Mouse (Mus musculus) liver, embryonic 14.5 days (tissue): ENCODE measurements at regions not wholly inside any gene's neighbourhood (a gene's known extent, or its start where the extent isn't known, plus 50 kb on each side); places are given as distances from the start of the nearest gene placed in this dataset.

Experiments
- ATAC-seq: fragments of 200-750 bp; cut with Nextera tagmentation; 2 replicates; pipeline ENCODE4 v1.8.0; 2017; ENCODE audit warnings: moderate number of reproducible peaks, mild to moderate bottlenecking, moderate library complexity; ENCODE audit not compliant: insufficient read depth
- DNase-seq, 3 experiments: peaks; one replicate each; pipeline ENCODE4 v3.0.0-alpha.2; 2012 to 2013; ENCODE audit warnings: low read depth in 3 of 3, low spot score in 3 of 3
- H3K27ac ChIP-seq: fragments of 300-500 bp; sonication (generic); 2 replicates; pipeline ENCODE4 v1.5.1; 2014; ENCODE audit warnings: moderate library complexity, mild to moderate bottlenecking, control low read depth, inconsistent platforms
- H3K27me3 ChIP-seq: fragments of 300-500 bp; sonication (generic); 2 replicates; pipeline ENCODE4 v1.6.1; 2014; ENCODE audit warnings: mild to moderate bottlenecking, low read length, moderate library complexity; ENCODE audit not compliant: control insufficient read depth, insufficient read depth
- H3K36me3 ChIP-seq: fragments of 300-500 bp; sonication (generic); replicated peaks from 2 replicates; pipeline ENCODE4 v1.6.1; 2014; ENCODE audit warnings: low read depth; ENCODE audit not compliant: control insufficient read depth, insufficient read depth
- H3K4me1 ChIP-seq, 2 experiments: fragments of 200-500 bp in 1 of 2; fragments of 300-500 bp in 1 of 2; sonication (generic) in 1 of 2; replicated peaks; 2 replicates each; pipeline ENCODE4 v1.6.1; 2012 to 2014; ENCODE audit warnings: antibody characterized with exemption in 1 of 2, inconsistent platforms in 1 of 2, low read length in 1 of 2; ENCODE audit not compliant: control insufficient read depth in 2 of 2, insufficient read depth in 2 of 2
- H3K4me2 ChIP-seq: fragments of 300-500 bp; sonication (generic); 2 replicates; pipeline ENCODE4 v1.6.1; 2014; ENCODE audit warnings: low read depth, mild to moderate bottlenecking, control low read depth, moderate library complexity
- H3K4me3 ChIP-seq, 2 experiments: fragments of 200-500 bp in 1 of 2; fragments of 300-500 bp in 1 of 2; sonication (generic) in 1 of 2; 2 replicates each; pipeline ENCODE4 v1.5.1; 2012 to 2014; ENCODE audit warnings: low read depth in 2 of 2, low read length in 2 of 2, mild to moderate bottlenecking in 2 of 2, control low read depth in 1 of 2, inconsistent platforms in 1 of 2, moderate library complexity in 1 of 2; ENCODE audit not compliant: insufficient read depth in 1 of 2
- H3K9ac ChIP-seq: fragments of 300-500 bp; sonication (generic); replicated peaks from 2 replicates; pipeline ENCODE4 v1.6.1; 2014; ENCODE audit warnings: mild to moderate bottlenecking, control low read depth, moderate library complexity
- H3K9me3 ChIP-seq: fragments of 300-500 bp; sonication (generic); 2 replicates; pipeline ENCODE4 v1.6.1; 2016; ENCODE audit warnings: low read length, mixed read lengths; ENCODE audit not compliant: control insufficient read depth
- CTCF ChIP-seq: IDR thresholded peaks from 2 replicates; pipeline ENCODE4 v1.5.1; 2016; ENCODE audit warnings: antibody characterized with exemption, low read depth, control low read depth
- EP300 ChIP-seq: IDR thresholded peaks from 2 replicates; pipeline ENCODE4 v1.6.1; 2016; ENCODE audit warnings: antibody characterized with exemption, low read depth
- WGBS: fragments of 180-500 bp; shearing (Covaris S2); extraction: QIAGEN DNeasy Blood & Tissue Kit; methylation state at CpG from one replicate; pipeline ENCODE4 v1.1.7; 2014; ENCODE audit not compliant: insufficient replicate concordance; 5-methylcytosine and 5-hydroxymethylcytosine counted together

DNA sequence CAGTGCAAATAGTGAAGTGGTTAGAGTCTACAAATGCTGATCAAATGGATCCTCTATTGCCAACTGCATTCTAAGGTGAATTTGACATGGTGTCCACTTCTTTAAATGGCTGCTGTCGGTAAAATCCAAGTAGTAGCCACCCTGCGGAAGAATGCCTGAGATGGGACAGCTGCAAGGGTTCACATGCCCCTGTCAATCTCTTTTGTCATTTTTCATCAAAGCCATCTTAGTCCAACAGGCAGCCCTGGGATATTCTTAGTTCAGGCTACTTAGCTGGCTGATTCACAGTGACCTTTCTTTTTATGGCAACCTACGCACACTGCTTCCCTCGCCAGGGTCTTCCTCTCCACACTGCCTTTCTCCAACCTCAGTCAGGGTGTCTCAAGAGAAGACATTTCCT is 296.3 kb upstream of the Mef2c start:
- TF ChIP-seq EP300 = no peak
- no peak for TF ChIP-seq CTCF
- Histone ChIP-seq H3K9me3 (no peaks in the 10 kb centered on the region), H3K36me3 (no peaks in the 10 kb centered on the region), H3K27ac (no peak overlapping the region), H3K27me3 (no peaks in the 10 kb centered on the region), H3K9ac (no peak overlapping the region), H3K4me3 (no peak overlapping the region), H3K4me2 (no peak overlapping the region), H3K4me1 (no peaks in the 10 kb centered on the region)
- DNase-seq (no peak), ATAC-seq (no peak)
- 71% methylated on average over 4 of the region's 4 CpGs for WGBS

DNA sequence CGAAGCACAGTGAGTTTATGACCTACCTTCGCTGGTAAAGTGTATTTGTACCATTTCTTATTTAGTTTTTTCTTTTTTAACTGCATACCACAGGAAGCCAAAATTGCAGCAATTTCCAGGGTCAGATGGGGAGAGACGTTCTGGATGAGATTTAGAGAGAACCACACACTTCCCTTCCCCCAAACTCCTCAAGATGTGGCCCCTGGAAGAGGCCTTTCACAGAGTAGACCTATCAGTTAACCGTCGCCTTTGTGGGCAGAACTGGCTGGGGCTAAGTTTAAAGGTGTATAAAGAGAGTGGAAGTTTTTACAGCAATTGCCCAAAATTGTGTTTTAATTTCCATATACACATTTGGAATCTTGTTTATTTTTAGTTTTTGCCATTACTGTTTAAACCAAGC is 295.7 kb upstream of the Mef2c start:
- Histone ChIP-seq H3K27ac (no peak overlapping the region), H3K4me1 (no peaks in the 10 kb centered on the region), H3K9ac (no peak overlapping the region), H3K4me2 (no peak overlapping the region), H3K36me3 (no peaks in the 10 kb centered on the region), H3K4me3 (no peak overlapping the region), H3K9me3 (no peaks in the 10 kb centered on the region), H3K27me3 (no peaks in the 10 kb centered on the region)
- no peak for DNase-seq
- 32% methylated on average over 5 of the region's 5 CpGs for WGBS
- TF ChIP-seq EP300 = no peak
- TF ChIP-seq CTCF = no peak
- ATAC-seq = no peak

DNA sequence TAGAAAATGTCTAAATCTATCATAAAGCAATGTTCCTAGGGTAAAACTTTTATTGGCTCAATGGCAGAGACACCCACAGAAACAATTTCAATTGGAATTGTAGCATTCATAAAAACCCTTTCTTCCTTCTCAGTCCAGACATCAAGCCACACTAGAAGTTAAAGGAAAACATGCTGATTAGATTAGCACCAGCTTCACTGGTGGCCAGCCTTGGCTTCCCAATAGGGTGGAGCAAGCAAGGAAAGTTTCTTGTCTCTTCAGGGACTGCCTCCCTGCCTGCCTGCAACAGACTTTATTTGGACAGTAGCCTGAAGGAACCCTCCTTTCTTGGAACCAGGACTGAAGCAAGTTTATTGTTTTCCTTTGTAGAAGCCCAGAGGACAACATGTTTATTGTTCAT is 289.0 kb upstream of the Mef2c start:
- H3K27ac ChIP-seq = no peak overlapping the region
- no peak for DNase-seq
- H3K27me3 ChIP-seq = no peaks in the 10 kb centered on the region
- TF ChIP-seq EP300 (no peak), CTCF (no peak)
- H3K4me1 ChIP-seq = peaks cover 0 to 4% of the 10 kb centered on the region in 2 experiments; a peak in 2 of 4 replicates
- H3K9me3 ChIP-seq = no peaks in the 10 kb centered on the region
- H3K4me3 ChIP-seq = no peak overlapping the region
- no peak for ATAC-seq
- H3K9ac ChIP-seq = no peak overlapping the region
- H3K36me3 ChIP-seq = no peaks in the 10 kb centered on the region
- no peak overlapping the region for H3K4me2 ChIP-seq

DNA sequence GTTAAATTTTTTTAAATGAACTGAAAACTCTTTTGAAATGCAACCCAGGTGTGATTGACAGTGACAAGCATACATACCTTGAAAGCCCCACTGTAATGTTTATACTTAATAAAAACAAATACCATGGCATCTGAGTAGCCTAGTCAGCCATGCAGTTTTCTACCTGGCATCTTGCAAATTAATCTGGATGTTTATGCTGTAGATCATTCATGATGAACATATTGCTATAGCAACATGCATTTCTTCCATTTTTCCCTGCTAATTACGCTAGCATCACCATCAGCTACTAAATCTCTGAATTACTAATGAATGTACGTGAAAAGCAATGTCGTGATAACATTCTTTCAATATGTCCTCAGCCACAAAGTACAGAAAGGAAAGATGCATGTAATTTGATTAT is 287.4 kb upstream of the Mef2c start:
- H3K4me2 ChIP-seq = no peak overlapping the region
- H3K9me3 ChIP-seq = no peaks in the 10 kb centered on the region
- no peak overlapping the region for H3K27ac ChIP-seq
- H3K4me3 ChIP-seq = no peak overlapping the region
- no peak for ATAC-seq
- no peaks in the 10 kb centered on the region for H3K36me3 ChIP-seq
- TF ChIP-seq CTCF (no peak), EP300 (no peak)
- DNase-seq = no peak
- H3K9ac ChIP-seq = no peak overlapping the region
- H3K27me3 ChIP-seq = no peaks in the 10 kb centered on the region
- 76% methylated on average over 3 of the region's 3 CpGs for WGBS
- H3K4me1 ChIP-seq = peaks cover 0 to 4% of the 10 kb centered on the region in 2 experiments; a peak in 2 of 4 replicates

- no peaks in the 10 kb centered on the region for H3K27me3 ChIP-seq
- ATAC-seq = 0 out of 2 replicates have a peak, but pooled peaks have one; percentile 33
- H3K9me3 ChIP-seq = no peaks in the 10 kb centered on the region
- H3K9ac ChIP-seq = no peak overlapping the region
- DNase-seq = no peak
- no peak overlapping the region for H3K27ac ChIP-seq
- H3K4me2 ChIP-seq = no peak overlapping the region
- TF ChIP-seq CTCF (no peak), EP300 (peak; percentile 58; the same call in 1 of the 2 replicates)
- H3K36me3 ChIP-seq = no peaks in the 10 kb centered on the region
- no peaks in the 10 kb centered on the region; a peak in 2 of 4 replicates for H3K4me1 ChIP-seq
- 28% methylated on average over 1 of the region's 1 CpGs for WGBS
- H3K4me3 ChIP-seq = no peak overlapping the region
These were observed 251.4 kb upstream of the Mef2c start for GRCm38 (mm10) chr13:83252452-83252851.
